Mouse (Mus musculus): ENCODE data around the gene 9330182L06Rik. TPM values are rescaled to one million over a fixed set of nuclear protein-coding genes. Genes with fewer than 3 reads are reported as not detected.

Gene 9330182L06Rik
- polyA plus RNA-seq, 1 experiment from 2014 or later: 1.8 TPM

DNA sequence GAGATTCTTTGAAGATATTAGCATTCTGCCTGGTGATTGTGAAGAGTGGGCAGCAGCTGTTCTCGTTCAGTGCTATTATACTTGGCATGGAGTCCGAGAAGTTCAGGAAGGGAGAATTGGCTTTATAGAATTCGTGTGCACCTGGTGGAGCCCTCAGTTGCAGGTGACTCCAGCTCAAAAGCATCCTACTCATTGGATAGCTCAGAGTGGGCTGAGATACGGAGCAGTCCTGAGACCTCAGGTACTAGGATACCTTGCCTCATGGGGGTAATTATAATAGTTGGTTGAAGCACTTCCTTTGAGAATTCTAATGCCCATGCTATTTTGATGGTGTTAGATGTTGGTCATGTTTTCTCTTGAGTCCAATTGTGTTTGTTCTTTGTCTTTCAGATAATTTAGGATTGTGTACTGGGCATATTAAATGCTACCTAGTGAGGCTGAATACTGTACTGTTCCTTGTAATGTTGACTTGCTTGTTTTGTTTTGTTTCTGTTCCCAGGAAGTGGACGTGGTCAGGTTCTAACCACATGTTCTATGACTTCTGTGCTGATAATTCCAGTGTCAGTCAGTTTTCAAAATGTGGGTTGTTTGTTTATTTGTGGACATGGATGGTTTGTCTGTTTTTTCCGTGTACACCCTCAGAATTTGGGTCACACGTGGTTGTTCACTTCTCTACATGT, 96.2 kb downstream of the 9330182L06Rik start:
- POLR2A ChIA-PET: no interaction called here
- in situ Hi-C loops (cut with MboI; ENCODE audit: low pct_unique_long_range_greater_than_20kb): no loop called here
- H3K27me3 ChIP-seq: no peaks in the 10 kb centered on the region
- CTCF ChIA-PET: no interaction called here
- ATAC-seq (no peak), DNase-seq (ENCODE audit: low read depth, low spot score) (no peak)
- TF ChIP-seq CTCF (IDR thresholded peaks at IDR 0.05): no peak

DNA sequence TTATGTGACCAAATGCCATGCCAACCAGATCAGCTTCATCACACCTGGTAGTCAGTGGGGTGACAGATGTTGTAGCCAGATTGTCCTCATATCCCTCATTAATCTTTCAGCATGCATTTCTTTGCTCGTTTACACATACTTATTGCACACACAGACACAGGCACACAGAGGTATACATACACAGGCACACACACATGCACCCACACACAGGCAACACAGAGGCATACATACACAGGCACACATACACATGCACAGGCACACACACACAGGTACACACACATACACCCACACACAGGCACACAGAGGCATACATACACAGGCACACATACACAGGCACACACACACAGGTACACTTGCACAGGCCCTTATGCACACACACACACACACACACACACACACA, 99.0 kb downstream of the 9330182L06Rik start:
- ChIA-PET CTCF (no interaction called here), POLR2A (no interaction called here)
- no peak for TF ChIP-seq CTCF (IDR thresholded peaks at IDR 0.05)
- DNase-seq (ENCODE audit: low read depth, low spot score): no peak
- ATAC-seq: no peak
- in situ Hi-C loops (cut with MboI; ENCODE audit: low pct_unique_long_range_greater_than_20kb): no loop called here
- no peaks in the 10 kb centered on the region for H3K27me3 ChIP-seq

- DNase-seq (ENCODE audit: low read depth, low spot score) (no peak), ATAC-seq (no peak)
- no peak for TF ChIP-seq CTCF (IDR thresholded peaks at IDR 0.05)
- ChIA-PET POLR2A (no interaction called here), CTCF (no interaction called here)
- in situ Hi-C loops (cut with MboI; ENCODE audit: low pct_unique_long_range_greater_than_20kb): no loop called here
- no peaks in the 10 kb centered on the region for H3K27me3 ChIP-seq
Measured at GRCm38 (mm10) chr5:9367920-9368692, 102.2 kb downstream of the 9330182L06Rik start.

GRCm38 (mm10) chr5:9371127-9371526, 105.2 kb downstream of the 9330182L06Rik start:
- ATAC-seq (no peak), DNase-seq (ENCODE audit: low read depth, low spot score) (no peak)
- ChIA-PET CTCF (no interaction called here), POLR2A (no interaction called here)
- in situ Hi-C loops (cut with MboI; ENCODE audit: low pct_unique_long_range_greater_than_20kb): no loop called here
- H3K27me3 ChIP-seq: no peaks in the 10 kb centered on the region
- TF ChIP-seq CTCF (IDR thresholded peaks at IDR 0.05): no peak

DNA sequence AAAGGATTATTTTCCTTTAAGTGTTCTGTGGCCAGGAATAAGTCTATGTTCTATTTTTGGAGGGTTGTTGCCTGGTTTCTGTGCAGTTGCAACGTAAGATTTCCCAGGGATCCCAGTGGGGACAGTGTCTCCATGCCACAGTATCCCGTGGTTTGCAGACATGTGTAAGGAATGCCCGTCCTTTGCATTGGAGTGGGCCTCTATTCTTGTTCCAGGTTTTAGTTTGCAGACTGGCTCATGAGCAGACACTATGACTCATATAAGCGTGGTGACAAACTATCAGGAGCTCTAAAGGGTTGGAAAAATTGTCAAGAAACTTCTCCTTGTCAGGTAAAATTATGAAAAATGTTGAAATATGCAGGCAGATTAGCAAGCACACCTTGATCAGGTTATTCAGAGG, 107.4 kb downstream of the 9330182L06Rik start:
- no peak for ATAC-seq
- POLR2A ChIA-PET: no interaction called here
- no peaks in the 10 kb centered on the region for H3K27me3 ChIP-seq
- CTCF ChIA-PET: no interaction called here
- DNase-seq (ENCODE audit: low read depth, low spot score): no peak
- TF ChIP-seq CTCF (IDR thresholded peaks at IDR 0.05): no peak
- in situ Hi-C loops (cut with MboI; ENCODE audit: low pct_unique_long_range_greater_than_20kb): no loop called here

DNA sequence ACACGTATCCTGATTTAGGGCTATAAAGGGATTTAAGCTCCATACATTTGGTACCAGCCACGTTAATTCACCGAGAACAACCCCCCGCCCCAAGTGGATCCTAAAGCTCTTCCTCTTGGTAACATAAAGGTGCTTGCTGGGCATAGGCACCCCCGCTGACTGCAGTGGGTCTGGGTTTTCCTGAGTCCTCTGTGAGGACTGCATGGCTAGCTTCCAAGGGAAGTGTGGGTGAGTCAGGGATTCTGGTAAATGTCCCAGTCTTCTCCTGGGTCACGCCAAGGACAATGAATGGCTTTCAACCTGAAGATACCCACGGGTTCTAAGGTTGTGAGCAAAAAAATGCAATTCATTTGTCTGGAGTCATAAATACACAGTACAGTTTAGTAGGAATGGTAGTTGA, 124.0 kb downstream of the 9330182L06Rik start:
- CTCF ChIA-PET: no interaction called here
- ATAC-seq (no peak), DNase-seq (ENCODE audit: low read depth, low spot score) (peak; percentile 22)
- POLR2A ChIA-PET: no interaction called here
- TF ChIP-seq CTCF (IDR thresholded peaks at IDR 0.05): no peak
- in situ Hi-C loops (cut with MboI; ENCODE audit: low pct_unique_long_range_greater_than_20kb): no loop called here
- peaks cover 13% of the 10 kb centered on the region for H3K27me3 ChIP-seq

GRCm38 (mm10) chr5:9391858-9392393, 126.0 kb downstream of the 9330182L06Rik start:
- no peak for TF ChIP-seq CTCF (IDR thresholded peaks at IDR 0.05)
- ATAC-seq: no peak
- POLR2A ChIA-PET: no interaction called here
- CTCF ChIA-PET: no interaction called here
- H3K27me3 ChIP-seq: peaks cover 5% of the 10 kb centered on the region
- in situ Hi-C loops (cut with MboI; ENCODE audit: low pct_unique_long_range_greater_than_20kb): no loop called here
- no peak for DNase-seq (ENCODE audit: low read depth, low spot score)

DNA sequence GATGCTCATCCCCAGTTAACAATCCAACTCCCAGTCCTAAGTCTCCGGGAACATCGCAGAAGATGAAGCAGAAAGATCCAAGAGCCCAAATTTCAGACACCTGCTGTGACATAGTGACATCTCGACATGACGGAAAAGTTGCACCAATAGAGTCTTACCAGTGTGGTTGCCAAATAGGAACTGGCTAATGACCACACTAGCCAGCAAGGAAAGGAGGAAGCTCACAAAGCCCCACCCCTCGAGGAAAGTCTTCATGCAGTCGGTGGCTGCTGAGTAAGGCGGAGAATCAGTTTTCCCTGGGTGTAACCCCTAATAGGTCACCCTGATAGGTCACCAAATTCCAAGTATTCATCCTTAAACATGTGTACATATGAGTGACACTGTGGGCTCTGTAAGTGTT, 151.2 kb downstream of the 9330182L06Rik start:
- POLR2A ChIA-PET: no interaction called here
- in situ Hi-C loops (cut with MboI; ENCODE audit: low pct_unique_long_range_greater_than_20kb): loop anchor here (25.0 kb wide), 1 partner anchor 930 kb away; no protein-coding TSS in a partner anchor
- no peak for DNase-seq (ENCODE audit: low read depth, low spot score)
- CTCF ChIA-PET: no interaction called here
- H3K27me3 ChIP-seq: peaks cover 4% of the 10 kb centered on the region
- no peak for TF ChIP-seq CTCF (IDR thresholded peaks at IDR 0.05)
- no peak for ATAC-seq

DNA sequence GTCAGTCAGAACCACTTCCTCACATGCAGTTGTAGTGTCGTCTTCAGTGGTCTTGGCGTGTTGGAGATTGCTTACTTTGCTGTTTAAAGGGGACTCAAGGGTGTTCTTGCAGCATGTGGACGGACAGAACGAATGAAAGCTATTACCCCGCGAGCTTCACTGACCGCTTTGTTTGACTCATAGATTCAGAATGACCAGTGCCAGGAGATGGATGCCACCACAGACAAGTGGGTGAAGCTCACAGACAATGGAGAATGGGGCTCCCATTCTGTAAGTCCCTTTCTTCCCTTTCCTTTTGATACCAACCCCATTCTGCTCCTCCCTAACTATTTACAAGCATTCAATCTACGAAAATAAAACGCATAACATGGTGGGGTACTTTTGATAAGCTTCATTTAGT, 151.9 kb downstream of the 9330182L06Rik start:
- ATAC-seq (no peak), DNase-seq (ENCODE audit: low read depth, low spot score) (no peak)
- ChIA-PET POLR2A (no interaction called here), CTCF (interaction anchor here (1.1 kb wide), 1 partner anchor 153 kb away, joined by 3 read pairs; no protein-coding TSS in a partner anchor)
- TF ChIP-seq CTCF (IDR thresholded peaks at IDR 0.05): no peak
- peaks cover 4% of the 10 kb centered on the region for H3K27me3 ChIP-seq
- in situ Hi-C loops (cut with MboI; ENCODE audit: low pct_unique_long_range_greater_than_20kb): loop anchor here (25.0 kb wide), 1 partner anchor 931 kb away; no protein-coding TSS in a partner anchor

GRCm38 (mm10) chr5:9419964-9420363, 154.0 kb downstream of the 9330182L06Rik start:
- no peak for ATAC-seq
- TF ChIP-seq CTCF (IDR thresholded peaks at IDR 0.05): peak; percentile 51
- ChIA-PET CTCF (interaction anchor here (0.8 to 1.4 kb wide), 2 partner anchors 9 to 250 kb away, joined by 5 to 6 read pairs; no protein-coding TSS in a partner anchor), POLR2A (no interaction called here)
- in situ Hi-C loops (cut with MboI; ENCODE audit: low pct_unique_long_range_greater_than_20kb): loop anchor here (5.0 to 25.0 kb wide), 3 partner anchors 248 to 933 kb away; no protein-coding TSS in a partner anchor
- H3K27me3 ChIP-seq: peaks cover 4% of the 10 kb centered on the region
- DNase-seq (ENCODE audit: low read depth, low spot score): no peak

DNA sequence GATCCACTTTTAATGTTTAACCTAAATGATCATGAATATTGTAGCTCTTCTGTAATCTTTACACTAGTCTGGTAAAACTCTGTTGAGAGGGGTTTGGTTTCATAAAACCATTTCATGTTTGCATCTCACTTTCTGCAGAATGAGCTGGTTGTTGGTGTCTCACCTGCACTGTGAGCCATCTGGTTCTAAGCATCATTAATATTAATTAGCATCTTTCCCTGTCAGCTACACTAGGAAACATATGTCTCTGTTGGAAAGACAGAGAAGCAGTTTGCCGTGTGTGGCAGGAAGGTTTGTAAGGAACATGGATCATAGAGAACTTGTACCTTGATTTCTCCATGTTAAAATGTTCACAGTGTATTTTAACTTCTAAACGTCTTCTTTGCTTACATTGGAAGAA, 158.5 kb downstream of the 9330182L06Rik start:
- ATAC-seq (no peak), DNase-seq (ENCODE audit: low read depth, low spot score) (no peak)
- POLR2A ChIA-PET: no interaction called here
- CTCF ChIA-PET: interaction anchor here (1.0 to 2.3 kb wide), 2 partner anchors 254 to 312 kb away, joined by 3 to 8 read pairs; no protein-coding TSS in a partner anchor
- H3K27me3 ChIP-seq: peaks cover 7% of the 10 kb centered on the region
- no peak for TF ChIP-seq CTCF (IDR thresholded peaks at IDR 0.05)
- in situ Hi-C loops (cut with MboI; ENCODE audit: low pct_unique_long_range_greater_than_20kb): loop anchor here (5.0 to 25.0 kb wide), 3 partner anchors 252 to 937 kb away; no protein-coding TSS in a partner anchor
